Mouse (Mus musculus) heart, adult 8-10 months (tissue): ENCODE measurements around the gene Bsg. TPM values are rescaled to one million over a fixed set of nuclear protein-coding genes. Genes with fewer than 3 reads are reported as not detected.
A peak's percentile ranks its signal among the peaks of the same experiment; 100 is the strongest.
"Not testable (repeated sequence)": the region's sequence is repeated elsewhere in the genome, so short reads cannot be mapped to it uniquely, and the experiment has no call there.

Experiments
- DNase-seq: peaks from one replicate; pipeline ENCODE4 v3.0.0; 2022; ENCODE audit warnings: low spot score
- total RNA-seq, 4 experiments: library from RNA; stranded (reverse); gene quantifications; 2 replicates each; pipeline ENCODE4 v1.2.4; 2022

Gene Bsg
- total RNA-seq, 4 experiments from 2014 or later, result 1,424 to 1,552 (median 1,533) TPM

DNA sequence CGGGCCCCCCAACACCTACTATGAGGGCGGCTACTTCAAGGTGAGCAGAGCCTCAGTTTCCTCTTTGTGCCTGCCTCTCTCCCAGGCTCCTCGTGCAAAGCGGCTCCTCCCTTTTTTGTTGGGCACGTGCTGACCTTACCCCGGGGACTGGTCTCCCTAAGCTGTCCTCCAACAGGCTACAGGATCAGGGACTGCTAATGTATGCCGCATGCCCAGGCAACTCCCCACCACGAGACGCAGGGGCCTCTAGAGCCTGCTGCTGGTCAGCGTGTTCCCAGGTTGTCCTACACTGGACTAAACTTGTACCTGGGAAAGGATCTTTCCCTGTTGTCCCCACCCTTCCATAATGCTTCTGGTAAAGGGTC lies 21.8 kb upstream of the Bsg start:
- no peak for DNase-seq

DNA sequence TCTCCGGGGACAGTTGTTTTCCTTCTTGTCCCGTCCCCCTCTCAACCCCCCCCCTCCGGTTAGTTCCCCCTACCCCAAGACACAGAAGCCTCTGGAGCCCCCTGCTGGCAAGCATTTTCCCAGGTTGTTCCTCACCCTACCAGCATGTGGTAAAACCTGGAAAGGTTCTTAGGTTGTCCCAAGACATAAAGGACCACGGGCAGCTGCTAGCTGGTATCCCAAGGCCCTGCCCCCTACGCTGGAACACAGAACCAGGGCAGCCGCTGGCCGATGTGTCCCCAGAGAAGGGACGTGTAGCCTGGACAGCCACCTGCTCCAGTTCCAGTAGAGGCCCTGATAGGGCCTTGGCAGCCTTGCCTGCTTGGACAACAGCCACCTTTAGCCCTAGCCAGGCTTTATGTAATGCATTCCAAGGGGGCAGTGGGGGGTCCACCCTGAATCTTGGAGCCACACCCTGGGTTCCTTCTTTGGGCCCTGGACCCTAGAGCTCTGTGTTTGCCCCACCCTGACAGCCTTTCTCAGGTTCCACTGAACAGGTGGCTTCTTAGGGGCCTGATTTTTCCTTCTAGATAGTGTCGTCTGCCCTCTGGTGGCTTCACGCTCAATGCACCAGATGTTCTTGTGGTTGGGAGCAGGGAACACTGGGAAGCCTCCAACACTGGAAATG lies 21.2 kb upstream of the Bsg start:
- DNase-seq, result peak; percentile 70

DNA sequence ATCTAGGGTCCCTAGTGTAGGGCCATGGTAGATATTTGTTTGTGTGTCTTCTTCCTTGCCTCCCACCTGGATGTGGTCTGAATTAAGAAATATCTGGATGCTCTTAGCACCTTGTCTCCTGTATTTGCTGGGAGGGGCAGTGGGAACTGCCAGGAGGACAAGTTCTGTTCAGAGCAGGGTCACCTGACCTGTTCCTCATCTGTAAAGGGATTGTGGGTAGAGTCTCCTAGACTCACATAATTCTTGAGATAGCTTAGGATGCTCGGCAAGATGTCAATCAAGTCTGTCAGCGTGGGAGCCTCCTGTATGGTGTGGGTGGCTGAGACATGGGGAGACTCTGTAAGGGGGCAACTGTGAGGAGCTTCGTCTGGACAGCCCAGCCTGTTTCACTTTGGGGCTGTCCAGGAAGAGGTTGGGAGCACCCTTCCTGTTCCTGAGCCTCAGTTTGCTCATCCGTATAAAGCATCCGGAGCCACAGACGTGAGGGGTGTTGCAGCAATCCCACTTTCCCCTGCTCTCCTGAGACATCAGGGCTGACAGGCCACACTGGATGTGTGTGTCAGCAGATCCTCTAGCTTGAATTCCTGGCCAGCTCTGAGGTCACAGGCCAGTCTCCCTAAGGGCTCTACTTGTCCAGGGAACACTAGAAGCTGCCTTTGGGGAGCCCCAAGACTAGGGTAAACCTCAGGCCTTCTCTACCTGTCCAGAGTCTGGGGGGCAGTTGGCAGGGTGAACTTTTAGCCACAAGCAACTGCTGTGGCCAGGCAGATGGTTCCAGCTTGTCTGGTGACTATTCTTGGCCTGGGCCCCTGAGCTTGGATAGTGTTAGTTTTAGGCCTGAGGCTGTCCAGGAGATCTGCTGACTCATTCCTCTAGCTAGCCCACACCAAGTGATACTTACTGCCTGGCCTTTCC lies 20.3 kb upstream of the Bsg start:
- DNase-seq, result peak; percentile 65

DNA sequence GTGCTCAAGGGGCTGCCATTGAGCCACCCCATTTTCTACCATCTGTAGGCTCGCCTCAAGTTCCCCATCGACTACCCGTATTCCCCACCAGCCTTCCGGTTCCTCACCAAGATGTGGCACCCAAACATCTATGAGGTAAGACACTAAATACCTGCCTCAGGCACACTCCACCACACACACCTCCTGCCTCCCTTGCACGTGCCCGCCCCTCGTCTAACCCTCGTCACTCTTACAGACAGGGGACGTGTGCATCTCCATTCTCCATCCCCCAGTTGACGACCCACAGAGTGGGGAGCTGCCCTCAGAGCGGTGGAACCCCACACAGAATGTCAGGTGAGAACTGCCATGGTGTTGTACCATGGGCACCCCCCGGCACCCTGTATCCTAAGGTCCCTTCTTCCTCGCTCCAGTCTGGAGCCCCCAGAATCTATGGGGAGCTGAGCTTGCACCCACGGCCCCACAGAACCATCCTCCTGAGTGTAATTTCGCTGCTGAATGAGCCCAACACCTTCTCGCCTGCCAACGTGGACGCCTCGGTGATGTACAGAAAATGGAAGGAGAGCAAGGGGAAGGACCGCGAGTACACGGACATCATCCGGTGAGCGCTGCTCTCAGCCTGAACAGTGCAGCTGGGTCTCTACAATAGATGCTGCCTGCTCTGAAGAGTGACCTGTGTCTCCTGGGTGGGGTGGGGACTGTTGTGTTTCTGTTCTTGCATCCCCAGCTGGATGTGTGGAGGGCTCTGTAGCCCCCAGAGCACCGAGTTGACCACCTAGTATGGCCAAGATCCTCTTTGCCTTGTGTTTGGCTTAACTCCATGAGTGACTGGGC lies 19.3 kb upstream of the Bsg start:
- no peak for DNase-seq

DNA sequence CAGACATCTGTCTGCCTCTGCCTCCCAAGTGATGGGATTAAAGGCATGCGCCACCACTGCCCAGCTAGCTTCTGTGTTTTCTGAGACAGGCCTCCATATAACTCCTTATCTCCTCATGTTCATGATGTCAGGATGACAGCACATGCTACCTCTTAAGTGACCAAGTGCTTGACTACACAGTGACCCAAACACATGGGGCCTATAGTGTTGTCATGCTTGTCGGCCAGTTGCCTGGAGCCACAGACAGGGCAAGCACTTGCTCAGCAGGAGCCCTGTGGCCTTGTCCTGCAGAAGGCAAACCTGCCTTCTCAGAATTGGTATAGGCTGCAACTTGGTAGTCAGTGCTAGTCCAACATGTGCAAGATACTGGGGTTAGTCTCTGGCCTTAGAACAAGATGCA lies 18.1 kb upstream of the Bsg start:
- DNase-seq, result no peak

DNA sequence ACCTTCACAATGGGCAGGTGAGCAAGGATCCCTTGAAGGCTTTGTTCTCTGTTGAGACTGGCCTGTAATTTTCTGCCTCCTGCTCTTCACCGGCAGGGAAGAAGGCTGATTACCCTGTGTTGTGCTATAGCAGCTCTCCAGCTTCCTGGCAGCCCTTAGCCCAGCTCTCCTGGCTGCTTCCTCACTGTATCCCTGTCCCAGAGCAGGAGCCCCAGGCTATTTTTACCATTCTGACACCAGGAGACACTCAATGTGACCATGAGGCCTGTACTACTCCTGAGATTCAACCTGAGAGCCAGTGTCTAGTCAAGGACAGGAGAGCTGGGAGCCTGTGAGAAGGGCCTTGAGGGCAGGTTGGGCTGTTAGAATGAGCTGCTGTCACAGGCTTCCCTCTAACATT lies 17.6 kb upstream of the Bsg start:
- DNase-seq, result peak; percentile 62

DNA sequence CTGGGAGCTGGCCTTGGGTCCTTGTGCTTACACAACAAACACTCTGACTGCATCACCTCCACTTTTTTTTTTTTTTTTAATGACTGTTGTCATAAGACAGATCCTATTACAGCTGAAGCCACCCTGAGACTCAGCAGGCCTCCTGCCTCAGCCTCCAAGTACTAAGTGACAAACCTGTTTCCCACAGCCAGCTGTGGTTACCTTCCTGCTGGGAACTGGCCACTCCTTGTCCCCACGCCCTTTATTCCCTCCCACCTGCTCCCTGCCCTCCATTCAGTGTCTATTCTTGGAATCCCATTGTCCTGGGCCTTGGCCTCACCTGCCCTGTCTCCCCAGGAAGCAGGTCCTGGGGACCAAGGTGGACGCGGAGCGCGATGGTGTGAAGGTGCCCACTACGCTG lies 16.8 kb upstream of the Bsg start:
- DNase-seq, result no peak

DNA sequence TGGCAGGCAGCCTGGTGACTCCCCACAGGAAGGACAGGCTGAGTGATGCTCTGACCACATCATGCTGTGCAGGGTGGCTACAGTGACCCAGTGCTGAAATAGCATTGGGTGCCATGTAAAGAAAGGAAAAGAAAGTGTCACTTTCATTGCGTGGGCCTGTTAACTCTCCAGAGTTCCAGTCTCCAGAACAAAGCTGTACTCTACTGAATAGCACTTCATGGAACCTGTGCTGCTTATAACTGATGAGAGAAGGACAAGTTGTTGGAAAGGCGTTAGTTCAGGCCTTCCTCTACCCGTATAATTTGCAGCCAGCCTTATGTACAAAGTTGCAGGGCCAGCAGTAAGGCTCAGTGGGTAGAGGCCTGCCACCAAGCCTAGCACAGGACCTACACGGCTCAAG lies 15.6 kb upstream of the Bsg start, which contains the start of gene Gzmm:
TSS of gene Gzmm (plus strand) at position 301 of the 400 bp plus-strand sequence.
- DNase-seq, result no peak

DNA sequence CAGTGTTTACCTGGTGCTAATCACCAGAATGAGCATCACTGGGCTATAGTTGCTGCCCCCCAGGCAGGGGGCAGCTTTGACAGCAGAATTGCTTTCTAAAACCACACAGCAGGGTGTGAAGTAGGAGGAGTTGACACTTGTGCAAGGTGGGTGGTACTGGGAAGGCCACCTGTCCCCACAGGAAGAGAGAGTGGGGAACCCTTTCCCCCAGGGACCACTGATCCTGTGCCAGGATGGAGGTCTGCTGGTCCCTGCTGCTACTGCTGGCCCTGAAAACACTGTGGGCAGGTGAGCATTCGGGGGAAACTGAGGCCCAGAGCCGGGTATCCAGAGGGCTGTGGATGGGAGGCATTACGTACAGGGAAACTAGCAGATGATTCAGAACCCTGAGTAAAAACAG lies 15.1 kb upstream of the Bsg start:
- no peak for DNase-seq

DNA sequence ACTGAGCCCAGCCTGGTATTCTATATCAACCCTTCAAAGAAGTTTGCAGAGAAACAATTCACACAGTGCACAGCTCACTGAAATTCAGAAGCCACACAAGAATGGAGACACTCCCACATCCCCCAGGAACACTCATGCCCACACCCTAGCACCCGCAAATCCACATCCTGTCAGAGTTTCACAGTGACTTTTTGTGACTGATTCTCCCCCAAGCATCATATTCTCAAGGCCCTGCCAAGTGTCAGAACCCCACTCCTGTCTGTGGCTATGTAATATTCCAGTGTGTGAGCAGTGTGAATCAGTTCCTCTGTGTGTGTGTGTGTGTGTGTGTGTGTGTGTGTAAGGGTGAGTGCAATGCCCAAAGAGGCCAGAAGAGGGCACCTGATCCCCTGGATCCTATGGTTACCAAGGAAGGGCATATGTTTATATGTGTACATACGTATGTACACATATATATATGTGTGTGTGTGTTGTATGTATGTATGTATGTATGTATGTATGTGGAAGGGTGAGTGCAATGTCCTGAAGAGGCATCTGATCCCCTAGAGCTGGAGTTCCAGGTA lies 12.2 kb upstream of the Bsg start:
- DNase-seq, result no peak

DNA sequence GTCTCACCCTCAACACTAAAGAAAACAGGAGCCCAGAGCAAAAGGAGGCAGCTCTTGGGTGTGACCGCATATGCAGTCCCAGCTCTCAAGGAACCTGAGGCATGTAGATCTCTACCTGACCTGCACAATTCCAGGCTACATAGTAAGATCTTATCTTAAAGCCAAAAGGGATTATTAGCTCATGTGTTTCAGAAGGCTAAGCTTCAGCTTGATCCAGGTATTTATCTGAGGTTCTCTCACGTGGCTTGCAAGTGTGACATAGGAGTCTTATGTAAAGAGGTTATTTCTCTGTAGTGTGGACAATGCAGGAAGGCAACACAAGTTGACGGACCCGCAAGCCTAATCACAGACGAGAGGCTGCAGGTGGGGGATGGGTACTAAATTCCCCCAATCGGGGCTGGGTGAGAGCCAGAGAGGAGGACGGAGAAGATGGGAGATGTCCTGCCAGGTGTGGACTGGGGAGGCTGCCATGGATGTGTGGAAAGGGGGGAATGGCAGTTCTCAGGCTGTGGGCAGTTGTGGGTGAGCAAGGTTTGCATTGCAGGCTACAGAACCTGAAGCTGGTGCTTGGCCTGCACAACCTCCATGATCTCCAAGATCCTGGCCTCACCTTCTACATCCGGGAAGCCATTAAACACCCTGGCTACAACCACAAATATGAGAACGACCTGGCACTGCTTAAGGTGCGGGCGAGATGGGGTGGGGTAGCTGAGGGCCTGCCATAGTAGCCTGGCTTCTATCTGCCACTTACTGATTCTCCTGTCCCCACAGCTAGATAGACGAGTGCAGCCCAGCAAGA lies 10.5 kb upstream of the Bsg start:
- DNase-seq, result no peak

DNA sequence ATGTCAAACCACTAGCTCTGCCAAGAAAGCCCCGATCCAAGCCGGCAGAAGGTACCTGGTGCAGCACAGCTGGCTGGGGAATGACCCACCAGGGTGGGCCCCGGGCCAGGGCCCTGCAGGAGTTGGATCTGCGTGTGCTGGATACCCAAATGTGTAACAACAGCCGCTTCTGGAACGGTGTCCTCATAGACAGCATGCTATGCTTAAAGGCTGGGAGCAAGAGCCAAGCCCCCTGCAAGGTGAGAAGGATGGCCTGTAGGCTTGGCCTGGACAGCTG lies 10.0 kb upstream of the Bsg start:
- no peak for DNase-seq

DNA sequence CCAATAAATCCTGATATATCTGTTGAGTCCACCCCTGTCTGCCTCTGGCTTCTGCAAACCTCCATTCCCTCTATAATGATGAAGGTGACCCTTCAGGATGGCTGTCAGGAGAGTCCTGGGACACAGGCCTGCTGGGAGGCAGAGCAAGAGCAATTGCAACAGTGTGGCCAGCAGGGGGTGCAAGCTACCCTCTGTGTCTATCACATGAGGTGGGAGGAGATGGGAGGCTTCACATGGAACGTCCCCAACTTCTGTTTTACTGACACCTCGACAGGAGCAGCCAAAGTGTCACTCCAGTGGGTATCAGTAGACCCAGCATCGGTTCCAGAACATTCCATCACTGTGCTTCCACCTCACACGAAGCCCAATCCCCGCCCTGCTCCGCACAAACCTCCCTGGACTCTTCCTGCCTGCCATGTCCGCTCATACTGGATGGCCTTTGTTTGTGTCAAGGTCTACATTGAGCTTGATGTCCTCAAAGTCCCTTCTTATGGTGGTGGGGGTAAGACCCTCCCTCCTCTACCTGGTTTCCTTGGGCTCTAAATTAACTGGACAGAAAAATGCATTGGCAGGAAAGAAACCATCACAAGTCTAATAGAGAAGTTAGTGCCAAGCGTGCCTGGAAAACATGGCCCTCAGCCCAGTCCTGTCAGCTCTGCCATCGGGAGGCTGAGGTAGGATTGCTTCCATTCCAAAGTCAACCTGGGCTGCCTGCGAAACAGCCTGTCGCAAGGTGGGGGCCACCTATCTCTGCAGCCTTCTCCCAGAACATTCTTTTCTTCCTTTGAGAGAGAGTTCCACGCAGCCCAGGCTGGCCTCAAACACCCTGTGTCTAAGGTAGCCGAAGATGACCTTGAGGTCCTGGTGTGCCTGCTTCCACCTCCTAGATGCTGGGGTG lies 8.8 kb upstream of the Bsg start:
- DNase-seq, result peak; percentile 84

DNA sequence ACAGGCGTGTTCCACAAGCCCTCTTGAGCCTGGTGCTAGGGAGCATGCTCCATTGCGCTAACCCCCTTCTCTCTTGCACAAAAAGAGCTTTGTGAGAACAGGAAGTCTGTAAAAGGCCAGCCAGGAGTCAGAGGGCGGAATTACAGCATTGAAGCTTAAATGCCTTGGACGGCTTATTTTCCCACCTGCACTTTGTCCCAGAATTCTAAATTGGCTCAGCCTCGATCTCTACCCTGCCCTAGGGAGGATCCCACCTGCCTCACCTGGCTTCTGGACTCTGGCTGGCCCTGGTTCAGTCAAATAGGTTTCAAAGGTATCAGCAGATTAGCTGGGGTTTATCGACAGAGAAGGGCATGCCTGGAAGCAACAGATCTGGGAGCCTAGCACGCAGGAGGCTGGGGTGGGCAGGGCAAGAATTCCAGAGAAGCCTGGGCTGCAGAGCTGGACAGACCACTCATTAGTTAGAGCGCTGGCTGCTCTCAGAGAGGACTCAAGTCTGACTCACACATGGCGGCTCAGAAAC lies 8.1 kb upstream of the Bsg start:
- no peak for DNase-seq

DNA sequence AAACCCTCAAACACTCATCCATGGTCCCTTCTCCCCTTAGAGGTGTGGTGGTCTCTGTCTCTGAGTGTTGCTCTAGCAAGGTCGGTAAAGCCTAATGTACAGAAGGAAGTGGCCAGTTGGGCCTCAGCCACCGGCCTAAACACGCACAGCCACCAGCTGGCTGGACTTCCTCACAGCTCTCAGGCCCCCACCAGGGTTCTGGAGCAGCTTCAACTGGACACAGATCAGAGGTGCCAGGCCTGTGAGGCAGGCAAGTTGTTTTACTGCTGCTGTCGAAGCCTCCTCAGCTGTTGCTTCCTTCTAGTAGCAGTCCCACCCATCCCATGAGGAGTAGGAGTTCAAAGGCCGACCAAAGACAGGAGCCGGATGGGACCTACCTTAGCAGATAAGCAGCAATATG lies 6.4 kb upstream of the Bsg start:
- DNase-seq, result no peak

DNA sequence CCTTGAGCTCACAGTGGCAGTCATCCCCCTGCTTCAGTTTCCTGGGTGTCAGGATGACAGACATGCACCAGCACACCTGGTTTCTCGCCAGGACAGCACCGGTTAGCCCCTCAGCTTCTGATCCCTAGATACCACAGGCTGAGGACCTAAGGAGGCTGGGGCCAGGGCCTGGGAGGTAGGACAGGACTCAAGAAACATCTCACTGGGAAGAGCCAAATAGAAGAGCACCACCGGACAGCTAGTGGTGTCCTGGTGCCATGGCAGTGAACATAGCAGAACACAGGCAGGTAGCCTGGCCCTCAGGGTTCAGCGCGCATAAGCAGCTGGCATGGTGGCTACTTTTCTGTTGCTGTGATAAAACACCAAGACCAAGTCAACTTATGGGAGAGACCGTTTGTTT lies 5.8 kb upstream of the Bsg start:
- DNase-seq, result no peak

DNA sequence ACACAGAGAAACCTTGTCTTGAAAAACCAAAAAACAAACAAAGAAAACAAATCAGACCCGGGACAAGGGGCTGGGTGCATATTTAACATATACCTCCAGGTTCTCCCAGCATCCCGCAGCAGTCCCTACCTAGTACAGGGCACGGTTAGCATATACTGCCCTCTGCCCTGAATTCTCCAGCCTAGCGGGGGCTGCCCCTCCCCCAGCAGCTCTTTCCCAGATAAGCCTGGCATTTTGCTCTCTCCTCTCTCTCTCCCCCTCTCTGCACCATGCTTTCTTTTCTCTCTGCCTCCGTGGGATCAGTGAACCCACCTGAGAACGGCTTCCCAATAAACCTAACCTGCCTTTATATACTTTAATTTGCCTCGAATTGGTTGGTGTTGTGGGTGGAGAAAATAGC lies 3.6 kb upstream of the Bsg start:
- DNase-seq, result no peak

DNA sequence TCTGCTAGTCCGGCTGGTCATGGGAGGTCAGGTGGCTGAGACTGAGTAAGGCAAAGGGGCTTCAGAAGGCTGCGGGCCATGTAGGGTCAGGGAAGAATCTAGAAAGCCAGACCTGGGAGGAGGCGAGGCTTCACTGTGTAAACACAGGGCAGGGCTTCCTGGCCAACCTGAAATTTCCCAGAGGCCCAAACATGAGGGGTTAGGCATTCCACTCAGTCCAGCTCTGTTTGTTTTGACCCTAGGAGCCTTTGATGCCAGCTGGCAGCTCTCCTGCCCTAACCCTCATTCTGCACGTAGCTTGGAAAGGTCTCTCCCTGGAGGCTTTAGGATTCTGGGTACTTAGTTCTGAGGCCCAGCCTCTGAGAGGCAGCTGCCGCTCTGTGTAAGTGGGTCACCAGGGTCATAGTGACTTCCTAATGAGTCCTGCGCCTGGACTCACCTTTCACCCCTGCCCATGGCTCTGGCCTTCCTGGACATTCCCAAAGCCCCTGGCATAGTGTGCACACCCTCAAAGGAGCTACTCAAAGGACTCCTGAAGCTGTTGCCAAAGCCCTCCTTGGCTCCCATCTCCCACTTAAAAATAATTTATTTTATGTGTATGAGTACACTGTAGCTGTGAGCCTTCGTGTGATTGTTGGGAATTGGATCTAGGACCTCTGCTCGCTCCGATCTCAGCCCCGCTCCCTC lies 2.7 kb upstream of the Bsg start:
- peak; percentile 77 for DNase-seq

DNA sequence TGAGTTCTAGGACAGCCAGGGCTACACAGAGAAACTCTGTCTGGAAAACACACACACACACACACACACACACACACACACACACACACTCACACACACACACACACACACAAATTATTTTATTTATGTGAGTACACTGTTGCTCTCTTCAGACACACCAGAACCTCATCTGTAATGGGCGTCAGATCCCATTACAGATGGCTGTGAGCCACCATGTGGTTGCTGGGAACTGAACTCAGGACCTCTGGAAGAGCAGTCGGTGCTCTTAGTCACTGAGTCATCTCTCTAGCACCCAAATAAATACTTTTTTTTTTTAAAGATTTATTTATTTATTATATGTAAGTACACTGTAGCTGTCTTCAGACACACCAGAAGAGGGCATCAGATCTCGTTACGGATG lies 1.3 kb upstream of the Bsg start:
- DNase-seq, result not testable (repeated sequence)

DNA sequence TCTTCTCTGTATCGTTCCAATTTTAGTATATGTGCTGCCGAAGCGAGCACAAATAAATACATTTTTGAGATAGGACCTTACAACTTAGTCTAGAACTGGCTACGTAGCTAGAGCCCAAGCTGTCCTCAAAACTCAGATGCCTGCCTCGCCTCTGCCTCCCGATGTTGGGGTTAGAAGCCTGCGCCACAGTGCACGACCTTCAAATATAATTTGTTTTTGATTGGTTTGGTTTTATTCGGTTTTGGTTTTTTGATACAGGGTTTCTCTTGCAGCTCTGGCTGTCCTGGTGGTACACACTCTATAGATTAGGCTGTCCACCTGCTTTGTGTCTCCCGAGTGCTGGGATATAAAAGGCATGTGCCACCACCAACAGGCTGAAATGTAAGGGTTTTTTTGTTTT lies 750 bp upstream of the Bsg start:
- DNase-seq, result no peak
